Mouse (Mus musculus) hindbrain, embryonic 15.5 days (tissue): Measurements from ENCODE around the gene Tuba3a. TPM values are rescaled to one million over a fixed set of nuclear protein-coding genes. Genes with fewer than 3 reads are reported as not detected.
"Not testable (repeated sequence)": the region's sequence is repeated elsewhere in the genome, so short reads cannot be mapped to it uniquely, and the experiment has no call there.

Experiments used
- ATAC-seq: fragments of 200-750 bp; cut with Nextera tagmentation; 2 replicates; pipeline ENCODE4 v1.8.0; 2017; ENCODE audit warnings: low read depth, moderate number of reproducible peaks, moderate TSS enrichment; ENCODE audit not compliant: low FRiP score
- H3K27ac ChIP-seq: fragments of 300-500 bp; sonication (generic); replicated peaks from 2 replicates; pipeline ENCODE4 v1.5.1; 2015; ENCODE audit warnings: mild to moderate bottlenecking, inconsistent platforms
- H3K27me3 ChIP-seq: fragments of 300-500 bp; sonication (generic); 2 replicates; pipeline ENCODE4 v1.6.1; 2015; ENCODE audit warnings: control low read depth, inconsistent platforms
- H3K36me3 ChIP-seq: fragments of 300-500 bp; sonication (generic); 2 replicates; pipeline ENCODE4 v1.6.1; 2015; ENCODE audit warnings: control low read depth, inconsistent platforms
- H3K4me1 ChIP-seq: fragments of 300-500 bp; sonication (generic); replicated peaks from 2 replicates; pipeline ENCODE4 v1.6.1; 2015; ENCODE audit warnings: control low read depth, inconsistent platforms
- H3K4me2 ChIP-seq: fragments of 300-500 bp; sonication (generic); 2 replicates; pipeline ENCODE4 v1.6.1; 2015; ENCODE audit warnings: moderate library complexity, mild to moderate bottlenecking, inconsistent platforms
- H3K4me3 ChIP-seq: fragments of 300-500 bp; sonication (generic); 2 replicates; pipeline ENCODE4 v1.5.1; 2015; ENCODE audit warnings: mild to moderate bottlenecking, inconsistent platforms
- H3K9ac ChIP-seq: fragments of 300-500 bp; sonication (generic); 2 replicates; pipeline ENCODE4 v1.6.1; 2015; ENCODE audit warnings: inconsistent platforms
- H3K9me3 ChIP-seq: fragments of 300-500 bp; sonication (generic); 2 replicates; pipeline ENCODE4 v1.6.1; 2016; ENCODE audit warnings: control low read depth, inconsistent platforms
- WGBS: fragments of 180-500 bp; shearing (Covaris S2); methylation state at CpG from one replicate; pipeline ENCODE4 v1.1.7; 2015; 5-methylcytosine and 5-hydroxymethylcytosine counted together
- polyA plus RNA-seq: library from polyadenylated mRNA; unstranded; fragments of >200 nt; fragmentation: Nextera tagmentation; extraction: Ambion mirVana; gene quantifications from 2 replicates; pipeline ENCODE4 v1.2.1, GENCODE M21; 2015

The Tuba3a gene
- polyA plus RNA-seq, 1 experiment from 2014 or later = not detected

- H3K9me3 ChIP-seq, H3K27me3 ChIP-seq, H3K4me3 ChIP-seq, H3K4me2 ChIP-seq, H3K4me1 ChIP-seq, H3K9ac ChIP-seq, H3K27ac ChIP-seq, ATAC-seq, H3K36me3 ChIP-seq: not testable (repeated sequence)
- WGBS = 86% methylated on average over 7 of the region's 7 CpGs
Observed at GRCm38 (mm10) chr6:125304408-125304807, 18.6 kb upstream of the Tuba3a start.

GRCm38 (mm10) chr6:125303242-125303641 is 17.4 kb upstream of the Tuba3a start:
- WGBS = 59% methylated on average over 4 of the region's 4 CpGs

GRCm38 (mm10) chr6:125302231-125302982 is 16.6 kb upstream of the Tuba3a start:
- 88% methylated on average over 24 of the region's 24 CpGs for WGBS
- ATAC-seq = no peak
- Histone ChIP-seq H3K4me1 (no peaks in the 10 kb centered on the region), H3K4me3 (no peak overlapping the region), H3K36me3 (no peaks in the 10 kb centered on the region), H3K9ac (no peak overlapping the region), H3K27ac (no peak overlapping the region), H3K9me3 (no peaks in the 10 kb centered on the region), H3K4me2 (no peak overlapping the region), H3K27me3 (no peaks in the 10 kb centered on the region)

More at GRCm38 (mm10) chr6:125303242-125303641, 17.4 kb upstream of the Tuba3a start:
- peak; percentile 51; the same call in 1 of the 2 replicates for ATAC-seq
- H3K9ac ChIP-seq = no peak overlapping the region
- H3K36me3 ChIP-seq = no peaks in the 10 kb centered on the region
- H3K27ac ChIP-seq = no peak overlapping the region
- no peaks in the 10 kb centered on the region for H3K27me3 ChIP-seq
- no peaks in the 10 kb centered on the region for H3K9me3 ChIP-seq
- H3K4me3 ChIP-seq = no peak overlapping the region
- H3K4me2 ChIP-seq = no peak overlapping the region
- no peaks in the 10 kb centered on the region for H3K4me1 ChIP-seq

- no peaks in the 10 kb centered on the region for H3K36me3 ChIP-seq
- no peaks in the 10 kb centered on the region for H3K4me1 ChIP-seq
- 82% methylated on average over 1 of the region's 1 CpGs for WGBS
- H3K9me3 ChIP-seq = no peaks in the 10 kb centered on the region
- no peak overlapping the region for H3K9ac ChIP-seq
- H3K27me3 ChIP-seq = no peaks in the 10 kb centered on the region
- H3K4me2 ChIP-seq = no peak overlapping the region
- no peak overlapping the region for H3K27ac ChIP-seq
- ATAC-seq = no peak
- no peak overlapping the region for H3K4me3 ChIP-seq
Observed at GRCm38 (mm10) chr6:125300982-125301381, 15.1 kb upstream of the Tuba3a start.

GRCm38 (mm10) chr6:125297149-125297820 is 11.4 kb upstream of the Tuba3a start:
- no peak for ATAC-seq
- H3K9ac ChIP-seq = no peak overlapping the region
- H3K27ac ChIP-seq = no peak overlapping the region
- H3K9me3 ChIP-seq = no peaks in the 10 kb centered on the region
- H3K36me3 ChIP-seq = no peaks in the 10 kb centered on the region
- WGBS = 76% methylated on average over 5 of the region's 5 CpGs
- H3K4me3 ChIP-seq = no peak overlapping the region
- no peaks in the 10 kb centered on the region for H3K4me1 ChIP-seq
- H3K4me2 ChIP-seq = no peak overlapping the region
- H3K27me3 ChIP-seq = no peaks in the 10 kb centered on the region

- H3K4me2 ChIP-seq = no peak overlapping the region
- H3K9ac ChIP-seq = no peak overlapping the region
- H3K27ac ChIP-seq = no peak overlapping the region
- no peaks in the 10 kb centered on the region for H3K9me3 ChIP-seq
- WGBS = 87% methylated on average over 4 of the region's 4 CpGs
- no peak overlapping the region for H3K4me3 ChIP-seq
- no peaks in the 10 kb centered on the region for H3K4me1 ChIP-seq
- ATAC-seq = no peak
- H3K36me3 ChIP-seq = no peaks in the 10 kb centered on the region
- no peaks in the 10 kb centered on the region for H3K27me3 ChIP-seq
Observed at GRCm38 (mm10) chr6:125294049-125294448, 8.2 kb upstream of the Tuba3a start.

- no peak overlapping the region for H3K4me2 ChIP-seq
- ATAC-seq = no peak
- H3K9ac ChIP-seq = no peak overlapping the region
- no peaks in the 10 kb centered on the region for H3K9me3 ChIP-seq
- no peaks in the 10 kb centered on the region for H3K36me3 ChIP-seq
- no peak overlapping the region for H3K4me3 ChIP-seq
- H3K4me1 ChIP-seq = no peaks in the 10 kb centered on the region
- 92% methylated on average over 7 of the region's 7 CpGs for WGBS
- no peak overlapping the region for H3K27ac ChIP-seq
- no peaks in the 10 kb centered on the region for H3K27me3 ChIP-seq
Observed at GRCm38 (mm10) chr6:125292256-125292655, 6.4 kb upstream of the Tuba3a start.

GRCm38 (mm10) chr6:125291329-125291728 is 5.5 kb upstream of the Tuba3a start:
- Histone ChIP-seq H3K4me3 (no peak overlapping the region), H3K9me3 (no peaks in the 10 kb centered on the region), H3K4me1 (no peaks in the 10 kb centered on the region), H3K27ac (no peak overlapping the region), H3K36me3 (no peaks in the 10 kb centered on the region), H3K9ac (no peak overlapping the region), H3K4me2 (no peak overlapping the region), H3K27me3 (no peaks in the 10 kb centered on the region)
- ATAC-seq = no peak
- 79% methylated on average over 4 of the region's 4 CpGs for WGBS

GRCm38 (mm10) chr6:125288730-125289129 is 2.9 kb upstream of the Tuba3a start:
- H3K9ac ChIP-seq = no peak overlapping the region
- H3K4me2 ChIP-seq = no peak overlapping the region
- no peaks in the 10 kb centered on the region for H3K4me1 ChIP-seq
- 83% methylated on average over 5 of the region's 5 CpGs for whole genome bisulfite sequencing
- ATAC-seq = no peak
- H3K27me3 ChIP-seq = no peaks in the 10 kb centered on the region
- H3K9me3 ChIP-seq = no peaks in the 10 kb centered on the region
- H3K4me3 ChIP-seq = no peak overlapping the region
- H3K36me3 ChIP-seq = no peaks in the 10 kb centered on the region
- no peak overlapping the region for H3K27ac ChIP-seq

GRCm38 (mm10) chr6:125286944-125287343 is 1.1 kb upstream of the Tuba3a start:
- H3K4me3 ChIP-seq = no peak overlapping the region
- no peaks in the 10 kb centered on the region for H3K4me1 ChIP-seq
- H3K27ac ChIP-seq = no peak overlapping the region
- no peaks in the 10 kb centered on the region for H3K27me3 ChIP-seq
- no peaks in the 10 kb centered on the region for H3K9me3 ChIP-seq
- no peak overlapping the region for H3K4me2 ChIP-seq
- H3K9ac ChIP-seq = no peak overlapping the region
- no peaks in the 10 kb centered on the region for H3K36me3 ChIP-seq
- ATAC-seq = no peak
- 82% methylated on average over 4 of the region's 4 CpGs for WGBS

- no peak for ATAC-seq
- H3K4me1 ChIP-seq = no peaks in the 10 kb centered on the region
- no peak overlapping the region for H3K4me2 ChIP-seq
- H3K36me3 ChIP-seq = no peaks in the 10 kb centered on the region
- no peak overlapping the region for H3K4me3 ChIP-seq
- H3K27me3 ChIP-seq = no peaks in the 10 kb centered on the region
- WGBS = 88% methylated on average over 7 of the region's 7 CpGs
- no peak overlapping the region for H3K9ac ChIP-seq
- H3K27ac ChIP-seq = no peak overlapping the region
- H3K9me3 ChIP-seq = no peaks in the 10 kb centered on the region
Observed at GRCm38 (mm10) chr6:125284751-125285150, 1.1 kb downstream of the Tuba3a start.

- Histone ChIP-seq H3K4me3 (no peak overlapping the region), H3K27ac (no peak overlapping the region), H3K4me2 (no peak overlapping the region), H3K9ac (no peak overlapping the region), H3K27me3 (no peaks in the 10 kb centered on the region), H3K9me3 (no peaks in the 10 kb centered on the region), H3K36me3 (no peaks in the 10 kb centered on the region), H3K4me1 (no peaks in the 10 kb centered on the region)
- no peak for ATAC-seq
- WGBS = 52% methylated on average over 8 of the region's 8 CpGs
Observed at GRCm38 (mm10) chr6:125284250-125284649, 1.6 kb downstream of the Tuba3a start.
